Mouse (Mus musculus): Measurements from ENCODE around the gene Rab5b. TPM values are rescaled to one million over a fixed set of nuclear protein-coding genes. Genes with fewer than 3 reads are reported as not detected.
"Not testable (repeated sequence)": the region's sequence is repeated elsewhere in the genome, so short reads cannot be mapped to it uniquely, and the experiment has no call there.

Gene Rab5b
- total and polyA plus RNA-seq, 3 experiments = 68.9 to 80.0 (median 72.8) TPM

- Histone ChIP-seq H3K4me3 (peak overlapping the region; percentile 77), H3K9ac (ENCODE audit: low read depth, low read length) (no peak overlapping the region; the same call in 1 of the 2 replicates), H3K27ac (peak overlapping the region; percentile 90), H3K79me2 (replicated peaks; ENCODE audit: control insufficient read depth, insufficient read depth, low read length) (no peaks in the 10 kb centered on the region), H3K36me3 (ENCODE audit: control insufficient read depth, insufficient read depth, low read length) (no peaks in the 10 kb centered on the region; the same call in 1 of the 2 replicates), H3K4me1 (ENCODE audit: control insufficient read depth, insufficient read depth, low read length) (peaks cover 5% of the 10 kb centered on the region), H3K27me3 (ENCODE audit: control insufficient read depth, insufficient read depth, low read length) (no peaks in the 10 kb centered on the region)
- DNase-seq = no peak
- WGBS = 18% methylated on average over 4 of the region's 4 CpGs
- intact Hi-C loops (cut with DNase I) = loop anchor here (10.0 kb wide), 1 partner anchor 1678 kb away; the partner anchor contains the start of genes Cdk4 and March9
- TF ChIP-seq POLR2A (IDR thresholded peaks at IDR 0.05; ENCODE audit: insufficient read depth, low read depth, low read length) = no peak
- no peak for TF ChIP-seq CTCF (IDR thresholded peaks at IDR 0.05)
- no peak for TF ChIP-seq EP300 (IDR thresholded peaks at IDR 0.05; ENCODE audit: insufficient read depth, low read depth, low read length)
Observed at GRCm38 (mm10) chr10:128742616-128743015, 46.6 kb upstream of the Rab5b start.

- H3K27ac ChIP-seq = no peak overlapping the region
- no peaks in the 10 kb centered on the region for H3K27me3 ChIP-seq (ENCODE audit: control insufficient read depth, insufficient read depth, low read length)
- no peak overlapping the region for H3K4me3 ChIP-seq
- DNase-seq = no peak
- TF ChIP-seq CTCF (IDR thresholded peaks at IDR 0.05) (no peak), POLR2A (IDR thresholded peaks at IDR 0.05; ENCODE audit: insufficient read depth, low read depth, low read length) (no peak), EP300 (IDR thresholded peaks at IDR 0.05; ENCODE audit: insufficient read depth, low read depth, low read length) (no peak)
- H3K36me3 ChIP-seq (ENCODE audit: control insufficient read depth, insufficient read depth, low read length) = no peaks in the 10 kb centered on the region; the same call in 1 of the 2 replicates
- intact Hi-C loops (cut with DNase I) = loop anchor here (10.0 kb wide), 1 partner anchor 1675 kb away; the partner anchor contains the start of genes Cdk4 and March9
- H3K9ac ChIP-seq (ENCODE audit: low read depth, low read length) = no peak overlapping the region
- 47% methylated on average over 2 of the region's 2 CpGs for WGBS
- peaks cover 4% of the 10 kb centered on the region for H3K4me1 ChIP-seq (ENCODE audit: control insufficient read depth, insufficient read depth, low read length)
- H3K79me2 ChIP-seq (replicated peaks; ENCODE audit: control insufficient read depth, insufficient read depth, low read length) = no peaks in the 10 kb centered on the region
Observed at GRCm38 (mm10) chr10:128740296-128740695, 44.2 kb upstream of the Rab5b start.

- Histone ChIP-seq H3K4me3 (no peak overlapping the region), H3K27ac (no peak overlapping the region), H3K36me3 (ENCODE audit: control insufficient read depth, insufficient read depth, low read length) (no peaks in the 10 kb centered on the region; the same call in 1 of the 2 replicates), H3K9ac (ENCODE audit: low read depth, low read length) (no peak overlapping the region), H3K27me3 (ENCODE audit: control insufficient read depth, insufficient read depth, low read length) (no peaks in the 10 kb centered on the region), H3K4me1 (ENCODE audit: control insufficient read depth, insufficient read depth, low read length) (no peaks in the 10 kb centered on the region; the same call in 1 of the 2 replicates), H3K79me2 (replicated peaks; ENCODE audit: control insufficient read depth, insufficient read depth, low read length) (no peaks in the 10 kb centered on the region)
- intact Hi-C loops (cut with DNase I) = no loop called here
- WGBS = 28% methylated on average over 15 of the region's 15 CpGs
- no peak for DNase-seq
- TF ChIP-seq EP300 (IDR thresholded peaks at IDR 0.05; ENCODE audit: insufficient read depth, low read depth, low read length) (no peak), CTCF (IDR thresholded peaks at IDR 0.05) (no peak)
Observed at GRCm38 (mm10) chr10:128737435-128737834, 41.4 kb upstream of the Rab5b start.

GRCm38 (mm10) chr10:128731992-128732391, 35.9 kb upstream of the Rab5b start:
- TF ChIP-seq CTCF (IDR thresholded peaks at IDR 0.05) (no peak), EP300 (IDR thresholded peaks at IDR 0.05; ENCODE audit: insufficient read depth, low read depth, low read length) (no peak), POLR2A (IDR thresholded peaks at IDR 0.05; ENCODE audit: insufficient read depth, low read depth, low read length) (no peak)
- H3K9ac ChIP-seq (ENCODE audit: low read depth, low read length) = no peak overlapping the region
- H3K36me3 ChIP-seq (ENCODE audit: control insufficient read depth, insufficient read depth, low read length) = no peaks in the 10 kb centered on the region
- H3K79me2 ChIP-seq (replicated peaks; ENCODE audit: control insufficient read depth, insufficient read depth, low read length) = no peaks in the 10 kb centered on the region
- H3K27me3 ChIP-seq (ENCODE audit: control insufficient read depth, insufficient read depth, low read length) = no peaks in the 10 kb centered on the region
- no peak overlapping the region for H3K27ac ChIP-seq
- no peak overlapping the region for H3K4me3 ChIP-seq
- no peak for DNase-seq
- intact Hi-C loops (cut with DNase I) = loop anchor here (1.0 to 5.0 kb wide), 2 partner anchors 163 to 245 kb away; no protein-coding TSS in a partner anchor
- no peaks in the 10 kb centered on the region; the same call in 1 of the 2 replicates for H3K4me1 ChIP-seq (ENCODE audit: control insufficient read depth, insufficient read depth, low read length)

- no peak overlapping the region for H3K9ac ChIP-seq (ENCODE audit: low read depth, low read length)
- no peaks in the 10 kb centered on the region for H3K36me3 ChIP-seq (ENCODE audit: control insufficient read depth, insufficient read depth, low read length)
- peak; percentile 67 to 81 for DNase-seq
- no peak overlapping the region for H3K4me3 ChIP-seq
- TF ChIP-seq EP300 (IDR thresholded peaks at IDR 0.05; ENCODE audit: insufficient read depth, low read depth, low read length) (peak; percentile 66; the same call in 1 of the 2 replicates), CTCF (IDR thresholded peaks at IDR 0.05) (no peak; the same call in 1 of the 2 replicates), POLR2A (IDR thresholded peaks at IDR 0.05; ENCODE audit: insufficient read depth, low read depth, low read length) (no peak)
- H3K79me2 ChIP-seq (replicated peaks; ENCODE audit: control insufficient read depth, insufficient read depth, low read length) = no peaks in the 10 kb centered on the region
- intact Hi-C loops (cut with DNase I) = loop anchor here (1.0 to 5.0 kb wide), 2 partner anchors 164 to 246 kb away; no protein-coding TSS in a partner anchor
- no peaks in the 10 kb centered on the region for H3K27me3 ChIP-seq (ENCODE audit: control insufficient read depth, insufficient read depth, low read length)
- H3K27ac ChIP-seq = no peak overlapping the region
- 19% methylated on average over 10 of the region's 10 CpGs for WGBS
- no peaks in the 10 kb centered on the region; the same call in 1 of the 2 replicates for H3K4me1 ChIP-seq (ENCODE audit: control insufficient read depth, insufficient read depth, low read length)
Observed at GRCm38 (mm10) chr10:128731002-128731433, 35.0 kb upstream of the Rab5b start.

- H3K4me3 ChIP-seq = no peak overlapping the region
- no peak for TF ChIP-seq EP300 (IDR thresholded peaks at IDR 0.05; ENCODE audit: insufficient read depth, low read depth, low read length)
- TF ChIP-seq CTCF (IDR thresholded peaks at IDR 0.05) = no peak
- no peak for TF ChIP-seq POLR2A (IDR thresholded peaks at IDR 0.05; ENCODE audit: insufficient read depth, low read depth, low read length)
- no peak overlapping the region for H3K9ac ChIP-seq (ENCODE audit: low read depth, low read length)
- no peak overlapping the region for H3K27ac ChIP-seq
- no peak for DNase-seq
- intact Hi-C loops (cut with DNase I) = no loop called here
- H3K79me2 ChIP-seq (replicated peaks; ENCODE audit: control insufficient read depth, insufficient read depth, low read length) = no peaks in the 10 kb centered on the region
- 79% methylated on average over 5 of the region's 5 CpGs for WGBS
- H3K36me3 ChIP-seq (ENCODE audit: control insufficient read depth, insufficient read depth, low read length) = no peaks in the 10 kb centered on the region
- H3K27me3 ChIP-seq (ENCODE audit: control insufficient read depth, insufficient read depth, low read length) = no peaks in the 10 kb centered on the region
- no peaks in the 10 kb centered on the region; the same call in 1 of the 2 replicates for H3K4me1 ChIP-seq (ENCODE audit: control insufficient read depth, insufficient read depth, low read length)
Observed at GRCm38 (mm10) chr10:128728059-128728458, 32.0 kb upstream of the Rab5b start.

- H3K36me3 ChIP-seq (ENCODE audit: control insufficient read depth, insufficient read depth, low read length); H3K9ac ChIP-seq (ENCODE audit: low read depth, low read length); H3K27me3 ChIP-seq (ENCODE audit: control insufficient read depth, insufficient read depth, low read length); DNase-seq; H3K27ac ChIP-seq; H3K79me2 ChIP-seq (replicated peaks; ENCODE audit: control insufficient read depth, insufficient read depth, low read length); H3K4me1 ChIP-seq (ENCODE audit: control insufficient read depth, insufficient read depth, low read length); H3K4me3 ChIP-seq; intact Hi-C loops (cut with DNase I): not testable (repeated sequence)
- WGBS = 81% methylated on average over 4 of the region's 4 CpGs
Observed at GRCm38 (mm10) chr10:128725466-128725865, 29.4 kb upstream of the Rab5b start.

All from heart, adult 2 months (tissue).